Mouse (Mus musculus) forebrain, embryonic 14.5 days (tissue): ENCODE measurements around the gene Dagla. TPM values are rescaled to one million over a fixed set of nuclear protein-coding genes. Genes with fewer than 3 reads are reported as not detected.

Experiments
- ATAC-seq: fragments of 200-750 bp; cut with Nextera tagmentation; 2 replicates; pipeline ENCODE4 v1.8.0; 2017; ENCODE audit warnings: mild to moderate bottlenecking, moderate library complexity
- DNase-seq: peaks from one replicate; pipeline ENCODE4 v3.0.0-alpha.2; 2015; ENCODE audit warnings: low spot score
- H3K27ac ChIP-seq: fragments of 300-500 bp; sonication (generic); 2 replicates; pipeline ENCODE4 v1.5.1; 2014; ENCODE audit warnings: low read depth, mild to moderate bottlenecking, control low read depth, low read length, moderate library complexity
- H3K27me3 ChIP-seq: fragments of 300-500 bp; sonication (generic); replicated peaks from 2 replicates; pipeline ENCODE4 v1.6.1; 2014; ENCODE audit warnings: low read length, control low read depth, mixed read lengths; ENCODE audit not compliant: control insufficient read depth, insufficient read depth
- H3K36me3 ChIP-seq: fragments of 300-500 bp; sonication (generic); 2 replicates; pipeline ENCODE4 v1.6.1; 2014; ENCODE audit warnings: low read length, control low read depth; ENCODE audit not compliant: control insufficient read depth, insufficient read depth
- H3K4me1 ChIP-seq: fragments of 300-500 bp; sonication (generic); 2 replicates; pipeline ENCODE4 v1.6.1; 2014; ENCODE audit warnings: antibody characterized with exemption, low read length, control low read depth; ENCODE audit not compliant: control insufficient read depth, insufficient read depth
- H3K4me2 ChIP-seq: fragments of 300-500 bp; sonication (generic); 2 replicates; pipeline ENCODE4 v1.6.1; 2014; ENCODE audit warnings: mild to moderate bottlenecking, control low read depth, low read length
- H3K4me3 ChIP-seq: fragments of 300-500 bp; sonication (generic); 2 replicates; pipeline ENCODE4 v1.5.1; 2014; ENCODE audit warnings: low read depth, low read length, control low read depth
- H3K9ac ChIP-seq: fragments of 300-500 bp; sonication (generic); 2 replicates; pipeline ENCODE4 v1.6.1; 2014; ENCODE audit warnings: mild to moderate bottlenecking, low read length, control low read depth, moderate library complexity
- H3K9me3 ChIP-seq: fragments of 300-500 bp; sonication (generic); replicated peaks from 2 replicates; pipeline ENCODE4 v1.6.1; 2016; ENCODE audit warnings: low read length, control low read depth, mixed read lengths; ENCODE audit not compliant: control insufficient read depth
- WGBS: fragments of 180-500 bp; shearing (Covaris S2); extraction: QIAGEN DNeasy Blood & Tissue Kit; methylation state at CpG from one replicate; pipeline ENCODE4 v1.1.7; 2014; 5-methylcytosine and 5-hydroxymethylcytosine counted together
- polyA plus RNA-seq: library from polyadenylated mRNA; unstranded; fragments of >200 nt; fragmentation: Nextera tagmentation; extraction: Ambion mirVana; gene quantifications from 2 replicates; pipeline ENCODE4 v1.2.1, GENCODE M21; 2014

Gene Dagla
- polyA plus RNA-seq, 1 experiment from 2014 or later, result 3.6 TPM

DNA sequence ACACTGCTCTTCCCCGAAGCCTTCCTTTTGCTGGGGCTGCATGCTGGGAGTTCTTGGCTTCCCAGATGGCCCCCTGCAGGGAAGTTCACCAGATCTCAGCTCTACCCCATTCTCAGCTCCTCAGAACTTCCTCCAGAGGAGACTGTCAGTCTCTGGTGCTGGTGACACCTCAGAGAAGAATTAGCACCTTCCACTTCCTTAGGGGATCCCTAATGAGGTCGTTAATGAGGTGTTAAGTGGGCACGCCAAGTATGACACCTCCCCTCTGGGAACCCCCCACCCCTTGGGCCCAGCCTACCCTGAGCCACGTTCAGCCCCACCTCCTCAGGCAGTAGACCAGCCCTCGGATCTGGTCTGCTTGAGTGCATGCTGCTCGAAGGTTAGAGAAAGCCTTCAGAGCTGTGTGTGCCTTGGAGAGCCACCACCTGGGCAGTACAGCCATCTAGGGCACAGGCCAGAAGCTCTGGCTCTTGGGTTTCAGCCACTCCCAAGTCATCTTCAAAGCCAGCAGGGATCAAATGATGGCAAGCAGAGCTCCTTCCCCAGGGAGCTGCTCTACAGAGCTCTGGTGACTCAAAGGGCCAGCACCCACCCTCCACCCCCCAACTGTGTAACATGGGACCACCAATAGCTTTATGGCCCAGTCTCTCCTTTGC lies 25.9 kb downstream of the Dagla start:
- H3K4me2 ChIP-seq, result no peak overlapping the region
- no peak overlapping the region for H3K27ac ChIP-seq
- ATAC-seq, result peak; percentile 57
- no peaks in the 10 kb centered on the region for H3K36me3 ChIP-seq
- no peak overlapping the region for H3K4me3 ChIP-seq
- H3K9ac ChIP-seq, result no peak overlapping the region
- peak; percentile 64 for DNase-seq
- no peaks in the 10 kb centered on the region for H3K27me3 ChIP-seq
- peaks cover 25% of the 10 kb centered on the region for H3K4me1 ChIP-seq
- H3K9me3 ChIP-seq, result no peaks in the 10 kb centered on the region
- WGBS, result 19% methylated on average over 6 of the region's 6 CpGs

DNA sequence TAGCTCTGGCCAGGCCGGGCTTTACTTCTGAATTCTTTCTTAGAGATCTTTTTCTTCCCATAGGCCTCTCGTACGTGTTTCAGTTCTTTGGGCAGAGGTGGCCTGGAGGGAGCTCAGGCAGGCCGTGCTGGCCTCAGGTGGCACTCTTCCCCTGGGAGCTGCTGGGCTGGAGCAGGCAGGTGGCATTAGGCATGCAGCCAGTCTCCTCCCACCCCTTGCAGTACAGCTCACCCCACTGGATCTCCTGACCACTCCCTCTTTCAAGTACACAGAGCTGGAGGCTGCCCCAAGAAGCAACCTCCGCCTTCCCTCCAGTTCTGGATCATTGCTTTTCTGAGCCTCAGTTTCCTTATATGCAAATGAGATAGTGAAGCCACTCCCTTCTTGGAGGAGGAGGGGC lies 26.9 kb downstream of the Dagla start:
- DNase-seq (peak; percentile 28), ATAC-seq (peak; percentile 33; the same call in 1 of the 2 replicates)
- WGBS, result 19% methylated on average over 5 of the region's 5 CpGs
- Histone ChIP-seq H3K9me3 (no peaks in the 10 kb centered on the region), H3K4me3 (no peak overlapping the region), H3K4me2 (peak overlapping the region; percentile 6; the same call in 1 of the 2 replicates), H3K27ac (peak overlapping the region; percentile 17; the same call in 1 of the 2 replicates), H3K27me3 (no peaks in the 10 kb centered on the region), H3K4me1 (peaks cover 29% of the 10 kb centered on the region), H3K9ac (no peak overlapping the region), H3K36me3 (no peaks in the 10 kb centered on the region)

DNA sequence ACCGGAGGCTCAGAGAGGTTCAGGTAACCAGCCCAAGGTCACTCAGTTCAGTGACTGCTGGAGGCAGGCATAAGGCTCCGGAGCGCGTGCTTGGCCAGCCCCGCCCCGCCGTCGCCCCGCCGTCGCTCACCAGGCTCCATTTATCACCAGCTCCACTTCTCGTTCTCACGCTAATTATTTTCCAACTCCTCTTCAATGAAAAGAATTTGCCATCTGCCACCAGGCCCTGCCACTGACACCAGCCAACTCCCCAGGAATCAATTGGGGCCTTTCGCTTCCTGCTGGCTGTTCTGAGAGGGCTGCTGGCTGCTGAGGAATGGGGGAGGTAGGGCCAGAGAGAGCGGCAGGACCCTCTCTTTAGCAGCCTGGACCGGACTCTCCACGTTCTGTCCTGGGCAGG lies 27.3 kb downstream of the Dagla start:
- H3K36me3 ChIP-seq, result no peaks in the 10 kb centered on the region
- 3% methylated on average over 17 of the region's 17 CpGs for WGBS
- H3K4me2 ChIP-seq, result peak overlapping the region; percentile 6; the same call in 1 of the 2 replicates
- DNase-seq (peak; percentile 86), ATAC-seq (peak; percentile 58)
- H3K9ac ChIP-seq, result no peak overlapping the region
- no peaks in the 10 kb centered on the region for H3K27me3 ChIP-seq
- peaks cover 29% of the 10 kb centered on the region for H3K4me1 ChIP-seq
- no peak overlapping the region for H3K4me3 ChIP-seq
- no peaks in the 10 kb centered on the region for H3K9me3 ChIP-seq
- peak overlapping the region; percentile 17; the same call in 1 of the 2 replicates for H3K27ac ChIP-seq

DNA sequence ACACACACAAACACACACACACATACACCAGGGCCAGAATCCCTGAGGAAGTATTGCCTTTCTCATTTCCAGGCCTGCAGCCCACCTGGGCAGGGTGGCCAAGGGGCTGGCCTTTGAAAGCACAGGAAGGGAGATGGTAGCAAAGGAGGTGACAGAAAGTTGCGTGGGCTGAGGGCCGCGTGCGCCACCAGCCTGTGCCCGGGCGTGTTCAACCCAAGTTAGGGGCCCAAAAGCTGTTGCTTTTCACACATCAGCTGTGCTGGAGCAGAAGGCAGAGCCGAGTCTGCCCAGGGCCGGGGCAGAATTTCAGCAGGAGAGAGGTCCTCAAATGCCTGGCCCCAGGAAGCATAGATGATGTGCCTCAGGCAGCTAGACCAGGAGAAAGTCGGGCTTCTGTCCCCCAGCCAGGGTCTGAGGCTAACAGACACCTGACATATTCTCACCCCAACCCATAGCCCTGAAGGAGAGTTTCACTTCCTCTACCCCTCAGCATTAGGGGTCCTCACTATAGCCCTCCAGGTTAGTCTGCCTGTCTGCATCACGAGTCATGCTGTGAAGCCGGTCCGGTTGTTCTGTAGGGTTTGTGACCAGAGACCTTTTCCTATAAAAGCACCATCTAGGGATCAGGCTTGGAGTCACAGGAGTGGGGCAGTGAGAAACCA lies 28.1 kb downstream of the Dagla start:
- 57% methylated on average over 12 of the region's 12 CpGs for WGBS
- Histone ChIP-seq H3K9ac (no peak overlapping the region), H3K4me2 (no peak overlapping the region), H3K4me3 (no peak overlapping the region), H3K4me1 (peaks cover 29% of the 10 kb centered on the region), H3K27ac (peak overlapping the region; percentile 21; the same call in 1 of the 2 replicates), H3K9me3 (no peaks in the 10 kb centered on the region), H3K36me3 (no peaks in the 10 kb centered on the region), H3K27me3 (no peaks in the 10 kb centered on the region)
- DNase-seq (no peak), ATAC-seq (no peak)

DNA sequence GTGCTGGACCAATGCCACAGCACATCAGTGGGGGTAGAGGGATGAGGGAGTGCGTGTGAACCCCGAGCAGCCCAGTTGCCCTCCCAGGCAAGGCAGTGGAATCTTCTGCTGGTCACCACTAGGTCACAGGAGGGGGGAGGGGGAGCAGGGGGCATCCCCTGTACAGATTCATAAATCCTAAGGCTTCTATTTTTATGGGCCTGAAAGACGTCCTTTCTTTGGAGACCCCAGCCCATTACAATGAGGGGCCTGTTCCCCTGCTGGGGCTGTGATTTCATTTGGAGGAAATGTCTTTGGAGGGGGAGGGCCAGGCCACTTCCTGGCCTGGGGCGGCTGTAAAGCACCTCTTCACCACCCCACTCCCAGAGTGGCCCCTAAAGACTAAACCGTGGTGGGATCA lies 30.6 kb downstream of the Dagla start:
- Histone ChIP-seq H3K4me1 (peaks cover 29% of the 10 kb centered on the region), H3K27me3 (no peaks in the 10 kb centered on the region), H3K27ac (no peak overlapping the region), H3K4me3 (no peak overlapping the region), H3K4me2 (no peak overlapping the region), H3K9me3 (no peaks in the 10 kb centered on the region), H3K36me3 (no peaks in the 10 kb centered on the region), H3K9ac (no peak overlapping the region)
- ATAC-seq (no peak), DNase-seq (no peak)
- WGBS, result 31% methylated on average over 5 of the region's 5 CpGs

DNA sequence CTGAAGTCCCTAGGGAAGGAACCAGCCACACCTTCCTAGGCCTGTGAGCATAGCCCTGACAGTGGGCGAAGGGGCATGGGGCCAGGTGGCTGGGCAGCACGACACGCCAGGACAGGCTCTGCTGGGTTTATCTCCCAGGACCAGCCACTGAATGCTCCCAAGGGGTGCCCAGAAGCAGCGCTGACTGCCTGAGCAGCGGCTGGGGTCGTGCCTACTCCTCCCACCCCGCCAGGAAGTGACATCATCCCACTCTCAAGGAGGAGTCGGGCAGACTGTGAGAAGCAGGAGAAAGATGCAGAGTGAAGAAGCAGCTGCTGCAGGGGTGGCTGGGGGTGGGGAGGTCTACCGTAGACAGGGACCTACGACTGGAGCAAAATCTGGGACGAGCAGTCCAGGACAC lies 31.9 kb downstream of the Dagla start:
- no peaks in the 10 kb centered on the region for H3K36me3 ChIP-seq
- H3K4me3 ChIP-seq, result no peak overlapping the region
- 34% methylated on average over 11 of the region's 11 CpGs for WGBS
- no peak overlapping the region for H3K27ac ChIP-seq
- H3K4me2 ChIP-seq, result peak overlapping the region; percentile 21; the same call in 1 of the 2 replicates
- H3K27me3 ChIP-seq, result no peaks in the 10 kb centered on the region
- DNase-seq, result peak; percentile 66
- ATAC-seq, result peak; percentile 52
- H3K4me1 ChIP-seq, result peaks cover 19% of the 10 kb centered on the region
- no peaks in the 10 kb centered on the region for H3K9me3 ChIP-seq
- H3K9ac ChIP-seq, result no peak overlapping the region

DNA sequence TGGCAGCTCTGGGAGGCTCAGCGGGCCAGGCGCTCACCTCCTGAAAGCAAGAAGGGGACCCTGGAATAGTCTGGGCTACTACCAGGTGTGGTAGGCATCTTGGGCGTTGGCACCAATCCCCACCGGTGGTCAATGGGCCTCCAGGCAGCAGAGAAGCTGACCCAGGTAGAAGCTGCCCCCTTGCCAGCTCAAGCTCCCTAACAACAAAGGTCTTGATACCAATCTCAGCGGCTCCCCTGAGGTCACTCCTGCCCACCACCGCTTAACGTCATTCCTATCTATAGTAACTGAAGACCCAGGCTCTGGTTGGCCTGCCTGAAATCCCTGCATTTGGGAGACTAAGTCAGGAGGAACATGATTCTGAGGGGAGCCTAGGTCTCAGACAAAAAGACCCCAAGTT lies 33.1 kb downstream of the Dagla start:
- Histone ChIP-seq H3K4me2 (no peak overlapping the region), H3K36me3 (no peaks in the 10 kb centered on the region), H3K27me3 (no peaks in the 10 kb centered on the region), H3K9me3 (no peaks in the 10 kb centered on the region), H3K4me3 (no peak overlapping the region), H3K27ac (no peak overlapping the region), H3K4me1 (peaks cover 8% of the 10 kb centered on the region), H3K9ac (no peak overlapping the region)
- DNase-seq (no peak), ATAC-seq (no peak)
- 81% methylated on average over 7 of the region's 7 CpGs for WGBS

DNA sequence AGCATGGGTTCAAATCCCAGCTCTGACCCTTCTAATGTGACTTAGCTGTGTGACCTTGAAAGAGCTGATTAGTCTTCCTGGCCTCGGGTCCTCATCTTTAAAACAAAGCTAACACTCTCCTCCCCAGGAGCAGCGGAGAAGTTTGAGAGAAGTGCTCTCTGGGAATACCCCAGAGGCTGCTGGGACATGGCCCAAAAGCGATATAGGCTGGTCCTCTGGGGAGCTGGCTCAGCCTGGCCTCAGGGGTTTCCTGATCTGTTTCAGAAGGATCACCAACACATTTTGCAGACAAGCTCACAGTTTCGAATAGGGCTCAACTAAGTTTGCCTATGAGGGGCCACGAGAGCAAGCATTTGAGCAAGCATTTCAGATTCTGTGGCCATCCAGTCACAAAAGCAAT lies 34.3 kb downstream of the Dagla start:
- no peaks in the 10 kb centered on the region for H3K36me3 ChIP-seq
- H3K27ac ChIP-seq, result no peak overlapping the region
- DNase-seq, result no peak
- H3K9me3 ChIP-seq, result no peaks in the 10 kb centered on the region
- H3K9ac ChIP-seq, result no peak overlapping the region
- 0 out of 2 replicates have a peak, but pooled peaks cover 4% of the 10 kb centered on the region for H3K4me1 ChIP-seq
- no peak overlapping the region for H3K4me3 ChIP-seq
- no peak for ATAC-seq
- no peaks in the 10 kb centered on the region for H3K27me3 ChIP-seq
- H3K4me2 ChIP-seq, result no peak overlapping the region
- 83% methylated on average over 5 of the region's 5 CpGs for WGBS

DNA sequence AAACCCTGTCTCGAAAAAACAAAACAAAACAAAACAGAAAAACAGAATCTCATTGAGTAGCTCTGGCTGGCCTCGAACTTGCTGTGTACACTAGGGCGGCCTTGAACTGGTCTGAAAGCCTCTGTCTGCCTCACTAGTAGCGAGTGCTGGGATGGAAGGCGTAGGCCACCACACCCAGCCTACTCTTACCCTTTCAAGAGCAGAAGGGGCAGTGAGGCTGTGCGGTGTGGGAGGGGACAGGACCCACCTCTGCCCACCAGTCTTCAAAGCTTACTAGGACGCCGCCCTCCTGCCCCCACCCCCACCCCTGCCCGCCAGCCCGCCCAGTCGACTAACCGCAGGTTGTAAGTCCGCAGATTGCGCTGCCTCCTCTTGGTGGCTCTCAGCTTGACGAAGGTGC lies 35.8 kb downstream of the Dagla start:
- 0 out of 2 replicates have a peak, but pooled peaks cover 4% of the 10 kb centered on the region for H3K4me1 ChIP-seq
- 90% methylated on average over 15 of the region's 15 CpGs for WGBS
- ATAC-seq (no peak), DNase-seq (no peak)
- no peaks in the 10 kb centered on the region for H3K9me3 ChIP-seq
- no peak overlapping the region for H3K4me2 ChIP-seq
- no peaks in the 10 kb centered on the region for H3K36me3 ChIP-seq
- no peak overlapping the region for H3K9ac ChIP-seq
- no peak overlapping the region for H3K4me3 ChIP-seq
- H3K27ac ChIP-seq, result no peak overlapping the region
- no peaks in the 10 kb centered on the region for H3K27me3 ChIP-seq
